Mouse (Mus musculus) limb, embryonic 15.5 days (tissue): ENCODE results near the gene E330034G19Rik. TPM values are rescaled to one million over a fixed set of nuclear protein-coding genes. Genes with fewer than 3 reads are reported as not detected.

Experiments used
- polyA plus RNA-seq: library from polyadenylated mRNA; unstranded; fragments of >200 nt; fragmentation: Nextera tagmentation; extraction: Ambion mirVana; gene quantifications from 2 replicates; pipeline ENCODE4 v1.2.1, GENCODE M21; 2015

E330034G19Rik gene
- polyA plus RNA-seq, 1 experiment from 2014 or later = not detected

Other genes with a start within 250 kb of the E330034G19Rik start
- gene Dlg5, start 47.3 kb upstream of the E330034G19Rik start, polyA plus RNA-seq = 15.1 and 19.1 TPM in 2 replicates
- 17.0 and 19.4 TPM in 2 replicates for gene Polr3a, start 193.8 kb downstream of the E330034G19Rik start, polyA plus RNA-seq
- 698 and 866 TPM in 2 replicates for gene Rps24, start 193.9 kb downstream of the E330034G19Rik start, polyA plus RNA-seq